Mouse (Mus musculus) limb, embryonic 11.5 days (tissue): ENCODE data around the gene Esp24. TPM values are rescaled to one million over a fixed set of nuclear protein-coding genes. Genes with fewer than 3 reads are reported as not detected.
"Not testable (repeated sequence)": the region's sequence is repeated elsewhere in the genome, so short reads cannot be mapped to it uniquely, and the experiment has no call there.

Experiments used
- ATAC-seq: fragments of 200-750 bp; cut with Nextera tagmentation; 2 replicates; pipeline ENCODE4 v1.8.0; 2017; ENCODE audit warnings: low read depth; ENCODE audit not compliant: insufficient number of reproducible peaks, low FRiP score, low TSS enrichment
- DNase-seq: peaks from one replicate; pipeline ENCODE4 v3.0.0-alpha.2; 2015; ENCODE audit warnings: low spot score
- H3K27ac ChIP-seq: fragments of 300-500 bp; sonication (generic); replicated peaks from 2 replicates; pipeline ENCODE4 v1.5.1; 2014; ENCODE audit warnings: low read depth, mild to moderate bottlenecking, low read length
- H3K27me3 ChIP-seq: fragments of 300-500 bp; sonication (generic); 2 replicates; pipeline ENCODE4 v1.6.1; 2014; ENCODE audit warnings: mild to moderate bottlenecking, low read length, mixed read lengths; ENCODE audit not compliant: control insufficient read depth, insufficient read depth
- H3K36me3 ChIP-seq: fragments of 300-500 bp; sonication (generic); 2 replicates; pipeline ENCODE4 v1.6.1; 2014; ENCODE audit warnings: mild to moderate bottlenecking, low read length, moderate library complexity, mixed read lengths; ENCODE audit not compliant: control insufficient read depth, insufficient read depth
- H3K4me1 ChIP-seq: fragments of 300-500 bp; sonication (generic); 2 replicates; pipeline ENCODE4 v1.6.1; 2014; ENCODE audit warnings: low read length, mixed read lengths; ENCODE audit not compliant: control insufficient read depth, insufficient read depth
- H3K4me2 ChIP-seq: fragments of 300-500 bp; sonication (generic); 2 replicates; pipeline ENCODE4 v1.6.1; 2014; ENCODE audit warnings: low read depth, mild to moderate bottlenecking, moderate library complexity; ENCODE audit not compliant: severe bottlenecking
- H3K4me3 ChIP-seq: fragments of 300-500 bp; sonication (generic); 2 replicates; pipeline ENCODE4 v1.5.1; 2014; ENCODE audit warnings: low read depth, low read length
- H3K9ac ChIP-seq: fragments of 300-500 bp; sonication (generic); 2 replicates; pipeline ENCODE4 v1.6.1; 2014; ENCODE audit warnings: mild to moderate bottlenecking, low read length
- H3K9me3 ChIP-seq: fragments of 300-500 bp; sonication (generic); 2 replicates; pipeline ENCODE4 v1.6.1; 2016; ENCODE audit warnings: low read length; ENCODE audit not compliant: control insufficient read depth
- WGBS: fragments of 180-500 bp; shearing (Covaris S2); extraction: QIAGEN DNeasy Blood & Tissue Kit; methylation state at CpG from one replicate; pipeline ENCODE4 v1.1.7; 2014; 5-methylcytosine and 5-hydroxymethylcytosine counted together
- polyA plus RNA-seq: library from polyadenylated mRNA; unstranded; fragments of >200 nt; fragmentation: Nextera tagmentation; extraction: Ambion mirVana; gene quantifications from 2 replicates; pipeline ENCODE4 v1.2.1, GENCODE M21; 2014

Gene Esp24
- not detected in 2 replicates for polyA plus RNA-seq

- 91% methylated on average over 3 of the region's 3 CpGs for WGBS
- ATAC-seq = not testable (repeated sequence)
Observed at GRCm38 (mm10) chr17:39036395-39036794, at the start of gene Esp24. Gene Esp24 (plus strand): TSS chr17:39036695.

GRCm38 (mm10) chr17:39009846-39010245 lies 26.6 kb upstream of the Esp24 start:
- 88% methylated on average over 1 of the region's 1 CpGs for WGBS
- no peak for DNase-seq
- Histone ChIP-seq H3K4me2 (no peak overlapping the region), H3K27ac (no peak overlapping the region), H3K27me3 (no peaks in the 10 kb centered on the region), H3K9me3 (no peaks in the 10 kb centered on the region), H3K4me3 (no peak overlapping the region), H3K36me3 (no peaks in the 10 kb centered on the region), H3K9ac (no peak overlapping the region), H3K4me1 (no peaks in the 10 kb centered on the region)
- no peak for ATAC-seq

More at GRCm38 (mm10) chr17:39036395-39036794, at the start of gene Esp24:
- not testable (repeated sequence) for H3K4me1 ChIP-seq, DNase-seq, H3K27me3 ChIP-seq, H3K4me3 ChIP-seq, H3K27ac ChIP-seq, H3K9me3 ChIP-seq, H3K4me2 ChIP-seq, H3K9ac ChIP-seq, H3K36me3 ChIP-seq

GRCm38 (mm10) chr17:39010675-39011638 lies 25.5 kb upstream of the Esp24 start:
- no peak for ATAC-seq
- no peak for DNase-seq
- Histone ChIP-seq H3K27me3 (no peaks in the 10 kb centered on the region), H3K27ac (no peak overlapping the region), H3K4me3 (no peak overlapping the region), H3K4me2 (no peak overlapping the region), H3K36me3 (no peaks in the 10 kb centered on the region), H3K9me3 (no peaks in the 10 kb centered on the region), H3K9ac (no peak overlapping the region), H3K4me1 (no peaks in the 10 kb centered on the region)
- WGBS = 38% methylated on average over 30 of the region's 30 CpGs

GRCm38 (mm10) chr17:39017184-39017583 lies 19.3 kb upstream of the Esp24 start:
- Histone ChIP-seq H3K27me3 (no peaks in the 10 kb centered on the region), H3K4me2 (no peak overlapping the region), H3K4me1 (no peaks in the 10 kb centered on the region), H3K9me3 (no peaks in the 10 kb centered on the region), H3K4me3 (no peak overlapping the region), H3K36me3 (no peaks in the 10 kb centered on the region), H3K27ac (no peak overlapping the region), H3K9ac (no peak overlapping the region)
- WGBS = 69% methylated on average over 14 of the region's 14 CpGs
- no peak for ATAC-seq
- DNase-seq = no peak

GRCm38 (mm10) chr17:39043241-39043640 lies 6.7 kb downstream of the Esp24 start, which contains the start of gene Gm21903:
Gene Gm21903 (minus strand): TSS chr17:39043341.
- H3K27me3 ChIP-seq = no peaks in the 10 kb centered on the region
- no peak for ATAC-seq
- no peak within 1 kb of the TSS for H3K27ac ChIP-seq
- no peak within 1 kb of the TSS for H3K4me2 ChIP-seq
- H3K4me3 ChIP-seq = no peak within 1 kb of the TSS
- DNase-seq = no peak
- H3K9me3 ChIP-seq = no peaks in the 10 kb centered on the region
- H3K9ac ChIP-seq = no peak within 1 kb of the TSS
- H3K4me1 ChIP-seq = no peaks in the 10 kb centered on the region
- H3K36me3 ChIP-seq = no peaks in the 10 kb centered on the region

GRCm38 (mm10) chr17:39063641-39064040 lies 27.1 kb downstream of the Esp24 start:
- ATAC-seq (no peak), DNase-seq (no peak)
- Histone ChIP-seq H3K36me3 (no peaks in the 10 kb centered on the region), H3K4me2 (no peak overlapping the region), H3K4me3 (no peak overlapping the region), H3K9me3 (no peaks in the 10 kb centered on the region; the same call in 1 of the 2 replicates), H3K27ac (no peak overlapping the region), H3K4me1 (no peaks in the 10 kb centered on the region), H3K27me3 (no peaks in the 10 kb centered on the region), H3K9ac (no peak overlapping the region)

GRCm38 (mm10) chr17:39076937-39077336 lies 40.4 kb downstream of the Esp24 start, which contains the start of gene Esp23:
Gene Esp23 (minus strand): TSS chr17:39077037.
- Histone ChIP-seq H3K27me3 (no peaks in the 10 kb centered on the region), H3K4me2 (no peak within 1 kb of the TSS), H3K36me3 (no peaks in the 10 kb centered on the region), H3K4me3 (no peak within 1 kb of the TSS), H3K9me3 (no peaks in the 10 kb centered on the region), H3K9ac (no peak within 1 kb of the TSS), H3K4me1 (no peaks in the 10 kb centered on the region), H3K27ac (no peak within 1 kb of the TSS)
- no peak for DNase-seq
- WGBS = 56% methylated on average over 1 of the region's 1 CpGs
- no peak for ATAC-seq
